Mouse (Mus musculus) thymus, adult 2 months (tissue): Measurements from ENCODE around the gene Pnma5.

Source experiments
- CTCF ChIP-seq: fragments of 200-500 bp; IDR thresholded peaks from 2 replicates; pipeline ENCODE4 v1.5.1; 2012; ENCODE audit warnings: mild to moderate bottlenecking, control low read depth, low read length, moderate library complexity, borderline replicate concordance; ENCODE audit not compliant: control insufficient read depth, poor library complexity, insufficient read depth; ENCODE audit errors: extremely low read depth
- POLR2A ChIP-seq: fragments of 200-500 bp; IDR thresholded peaks from 2 replicates; pipeline ENCODE4 v1.6.1; 2012; ENCODE audit warnings: mild to moderate bottlenecking, low read length, control low read depth, moderate library complexity; ENCODE audit not compliant: control insufficient read depth, poor library complexity, insufficient read depth; ENCODE audit errors: extremely low read depth

DNA sequence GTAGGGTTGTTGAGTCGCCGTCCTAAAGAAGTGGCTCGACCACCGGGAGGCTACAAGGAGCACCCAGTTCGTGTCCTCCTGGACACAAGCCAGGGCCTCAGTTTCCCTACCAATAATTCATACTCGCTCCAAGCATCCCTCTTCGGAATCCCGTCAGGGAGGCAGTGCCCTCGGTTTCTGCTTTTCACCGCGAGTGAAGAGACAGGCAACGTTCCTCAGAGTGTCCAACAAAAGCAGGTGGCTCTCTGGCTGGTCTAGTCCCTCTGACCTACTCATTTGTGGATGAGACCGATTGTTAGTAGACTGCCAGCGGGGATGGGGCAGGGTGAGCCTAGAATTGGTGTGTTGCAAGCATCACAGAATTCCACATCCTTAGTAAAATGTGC is 49.4 kb downstream of the Pnma5 start:
- TF ChIP-seq CTCF (no peak), POLR2A (no peak)
